Mouse (Mus musculus): ENCODE results near the gene 1810062G17Rik. TPM values are rescaled to one million over a fixed set of nuclear protein-coding genes. Genes with fewer than 3 reads are reported as not detected.

1810062G17Rik gene
- polyA plus RNA-seq, 1 experiment: 0.46 TPM

DNA sequence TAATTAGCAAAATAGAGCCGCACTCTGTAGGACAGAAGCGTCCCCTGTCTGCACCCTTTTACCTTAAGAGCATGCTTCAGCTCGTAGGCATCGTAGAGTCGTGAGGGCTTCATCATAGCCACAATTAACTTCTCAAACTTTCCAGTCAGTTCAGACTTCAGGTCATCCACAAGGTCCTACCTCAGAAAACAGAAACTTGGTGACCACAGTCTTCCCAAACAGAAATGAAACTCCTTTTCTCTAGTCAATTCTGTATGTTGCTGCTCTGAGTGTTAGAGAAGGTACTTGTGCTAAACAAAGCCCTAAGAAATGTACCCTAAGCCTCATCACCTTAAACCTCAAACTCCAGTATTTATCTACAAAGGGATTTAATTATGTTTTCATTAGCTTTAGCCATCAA, 13.9 kb upstream of the 1810062G17Rik start:
- H3K36me3 ChIP-seq (ENCODE audit: control insufficient read depth, insufficient read depth): peaks cover 78% of the 10 kb centered on the region
- H3K79me2 ChIP-seq (ENCODE audit: control insufficient read depth, insufficient read depth): peaks cover 28% of the 10 kb centered on the region
- no peak overlapping the region for H3K4me3 ChIP-seq
- H3K4me2 ChIP-seq (ENCODE audit: low read depth): no peak overlapping the region
- no peaks in the 10 kb centered on the region for H3K27me3 ChIP-seq (ENCODE audit: control insufficient read depth, insufficient read depth, insufficient read length)
- TF ChIP-seq TCF3 (IDR thresholded peaks at IDR 0.05; ENCODE audit: insufficient read length, low read depth) (no peak), USF1 (IDR thresholded peaks at IDR 0.05; ENCODE audit: low read depth) (no peak), POLR2A (IDR thresholded peaks at IDR 0.05; ENCODE audit: insufficient read length, low read depth) (no peak), MAX (IDR thresholded peaks at IDR 0.05; ENCODE audit: low read depth) (no peak), POLR2AphosphoS2 (IDR thresholded peaks at IDR 0.05; ENCODE audit: insufficient read length, low read depth) (no peak), REST (IDR thresholded peaks at IDR 0.05; ENCODE audit: insufficient read depth, insufficient read length) (no peak), SRF (IDR thresholded peaks at IDR 0.05; ENCODE audit: control insufficient read depth, insufficient read length, low read depth) (no peak), E2F4 (IDR thresholded peaks at IDR 0.05; ENCODE audit: insufficient read depth) (no peak), MYOD1 (IDR thresholded peaks at IDR 0.05; ENCODE audit: control insufficient read depth in 1 of 3, insufficient read length in 2 of 3, low read depth in 2 of 3) (no peak), CEBPB (IDR thresholded peaks at IDR 0.05; ENCODE audit: insufficient read depth, poor library complexity, severe bottlenecking) (no peak), TCF12 (IDR thresholded peaks at IDR 0.05; ENCODE audit: insufficient read depth, poor library complexity, severe bottlenecking) (no peak), MYOG (IDR thresholded peaks at IDR 0.05; ENCODE audit: control insufficient read depth in 1 of 3, insufficient read depth in 1 of 3, insufficient read length in 2 of 3, low read depth in 2 of 3) (no peak)
- no peak overlapping the region for H3ac ChIP-seq (ENCODE audit: control insufficient read depth, insufficient read length)

DNA sequence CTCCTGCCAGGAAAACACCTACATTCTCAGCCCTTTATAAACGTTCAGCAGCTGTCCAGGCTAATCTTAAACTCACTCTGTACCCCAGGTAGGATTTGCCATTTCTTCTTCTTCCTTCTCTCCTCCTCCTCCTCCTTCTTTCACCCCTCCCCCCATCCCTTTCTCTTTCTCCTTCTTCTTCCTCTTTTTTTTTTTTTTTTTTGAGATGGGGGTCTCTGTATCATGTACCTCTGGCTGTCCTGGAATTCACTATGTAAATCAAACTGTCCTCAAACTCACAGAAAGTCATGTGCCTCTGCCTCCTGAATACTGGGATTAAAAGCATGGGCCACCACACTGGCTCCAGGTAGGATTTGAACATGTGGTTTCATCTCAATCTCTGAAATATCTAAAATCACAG, 13.4 kb upstream of the 1810062G17Rik start:
- Histone ChIP-seq H3K27me3 (ENCODE audit: control insufficient read depth, insufficient read depth, insufficient read length) (no peaks in the 10 kb centered on the region), H3K36me3 (ENCODE audit: control insufficient read depth, insufficient read depth) (peaks cover 73% of the 10 kb centered on the region), H3K79me2 (ENCODE audit: control insufficient read depth, insufficient read depth) (peaks cover 33% of the 10 kb centered on the region), H3K4me3 (no peak overlapping the region), H3ac (ENCODE audit: control insufficient read depth, insufficient read length) (no peak overlapping the region), H3K4me2 (ENCODE audit: low read depth) (no peak overlapping the region)
- no peak for TF ChIP-seq TCF12 (IDR thresholded peaks at IDR 0.05; ENCODE audit: insufficient read depth, poor library complexity, severe bottlenecking)

DNA sequence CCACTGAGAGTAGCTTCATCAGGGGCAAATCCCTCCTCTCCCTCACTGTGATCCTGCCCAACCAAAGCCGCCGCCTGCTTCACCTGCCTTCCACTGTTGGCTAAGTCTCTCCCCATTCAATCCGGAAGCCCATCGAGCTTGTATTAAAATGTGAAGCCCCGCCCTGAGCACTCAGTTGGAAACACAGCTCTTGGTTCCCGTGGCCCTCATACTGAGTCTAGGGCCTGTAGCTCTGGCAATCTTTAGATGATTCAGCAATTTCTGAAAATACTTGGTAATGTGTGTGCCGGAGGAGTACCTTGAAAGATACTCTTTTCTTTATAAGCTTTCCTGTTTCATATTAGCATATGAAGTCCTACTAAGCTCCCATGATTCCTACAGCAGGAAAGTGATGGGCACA, 10.2 kb upstream of the 1810062G17Rik start:
- Histone ChIP-seq H3K79me2 (ENCODE audit: control insufficient read depth, insufficient read depth) (peaks cover 41% of the 10 kb centered on the region), H3K4me2 (ENCODE audit: low read depth) (no peak overlapping the region), H3K27me3 (ENCODE audit: control insufficient read depth, insufficient read depth, insufficient read length) (no peaks in the 10 kb centered on the region), H3K4me3 (no peak overlapping the region), H3K36me3 (ENCODE audit: control insufficient read depth, insufficient read depth) (peaks cover 41% of the 10 kb centered on the region), H3ac (ENCODE audit: control insufficient read depth, insufficient read length) (no peak overlapping the region)
- TF ChIP-seq TCF3 (IDR thresholded peaks at IDR 0.05; ENCODE audit: insufficient read length, low read depth): no peak
- TF ChIP-seq MAX (IDR thresholded peaks at IDR 0.05; ENCODE audit: low read depth): no peak
- no peak for TF ChIP-seq CEBPB (IDR thresholded peaks at IDR 0.05; ENCODE audit: insufficient read depth, poor library complexity, severe bottlenecking)
- no peak for TF ChIP-seq TCF12 (IDR thresholded peaks at IDR 0.05; ENCODE audit: insufficient read depth, poor library complexity, severe bottlenecking)
- TF ChIP-seq MYOG (IDR thresholded peaks at IDR 0.05; ENCODE audit: control insufficient read depth in 1 of 3, insufficient read depth in 1 of 3, insufficient read length in 2 of 3, low read depth in 2 of 3): no peak

DNA sequence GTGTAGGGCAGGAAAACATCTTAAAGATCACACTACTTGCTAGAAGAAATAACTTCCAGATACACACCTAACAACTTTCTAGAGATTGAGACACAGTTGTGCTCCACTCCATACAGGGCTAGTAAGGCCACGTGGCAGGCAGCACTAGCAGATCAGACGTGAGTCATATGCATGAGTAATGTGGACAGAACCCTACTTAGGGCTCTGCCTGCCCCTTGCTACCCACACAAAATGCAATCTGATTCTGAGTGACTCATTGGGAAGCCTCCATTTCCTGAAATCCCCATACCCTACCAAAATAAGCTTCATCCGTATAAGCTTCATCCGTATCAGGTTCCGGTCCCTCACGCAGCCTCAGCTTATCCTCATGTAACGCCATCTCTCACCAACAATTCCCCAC, 8.1 kb upstream of the 1810062G17Rik start:
- Histone ChIP-seq H3K27me3 (ENCODE audit: control insufficient read depth, insufficient read depth, insufficient read length) (no peaks in the 10 kb centered on the region), H3K79me2 (ENCODE audit: control insufficient read depth, insufficient read depth) (peaks cover 62% of the 10 kb centered on the region), H3ac (ENCODE audit: control insufficient read depth, insufficient read length) (no peak overlapping the region), H3K36me3 (ENCODE audit: control insufficient read depth, insufficient read depth) (peaks cover 23% of the 10 kb centered on the region), H3K4me2 (ENCODE audit: low read depth) (peak overlapping the region; percentile 82), H3K4me3 (no peak overlapping the region)
- no peak for TF ChIP-seq MYOG (IDR thresholded peaks at IDR 0.05; ENCODE audit: control insufficient read depth in 1 of 3, insufficient read depth in 1 of 3, insufficient read length in 2 of 3, low read depth in 2 of 3)
- no peak for TF ChIP-seq REST (IDR thresholded peaks at IDR 0.05; ENCODE audit: insufficient read depth, insufficient read length)
- peak; percentile 78 for TF ChIP-seq SRF (IDR thresholded peaks at IDR 0.05; ENCODE audit: control insufficient read depth, insufficient read length, low read depth)
- no peak for TF ChIP-seq TCF12 (IDR thresholded peaks at IDR 0.05; ENCODE audit: insufficient read depth, poor library complexity, severe bottlenecking)
- no peak for TF ChIP-seq POLR2AphosphoS2 (IDR thresholded peaks at IDR 0.05; ENCODE audit: insufficient read length, low read depth)
- TF ChIP-seq MAX (IDR thresholded peaks at IDR 0.05; ENCODE audit: low read depth): peak; percentile 95
- no peak for TF ChIP-seq E2F4 (IDR thresholded peaks at IDR 0.05; ENCODE audit: insufficient read depth)
- peak; percentile 18 for TF ChIP-seq POLR2A (IDR thresholded peaks at IDR 0.05; ENCODE audit: insufficient read length, low read depth)
- peak; percentile 95 for TF ChIP-seq USF1 (IDR thresholded peaks at IDR 0.05; ENCODE audit: low read depth)
- no peak for TF ChIP-seq TCF3 (IDR thresholded peaks at IDR 0.05; ENCODE audit: insufficient read length, low read depth)
- peak; percentile 60; the same call in 1 of the 2 replicates for TF ChIP-seq CEBPB (IDR thresholded peaks at IDR 0.05; ENCODE audit: insufficient read depth, poor library complexity, severe bottlenecking)
- TF ChIP-seq MYOD1 (IDR thresholded peaks at IDR 0.05; ENCODE audit: control insufficient read depth in 1 of 3, insufficient read length in 2 of 3, low read depth in 2 of 3): peak in 1 of 3 experiments; percentile 30

DNA sequence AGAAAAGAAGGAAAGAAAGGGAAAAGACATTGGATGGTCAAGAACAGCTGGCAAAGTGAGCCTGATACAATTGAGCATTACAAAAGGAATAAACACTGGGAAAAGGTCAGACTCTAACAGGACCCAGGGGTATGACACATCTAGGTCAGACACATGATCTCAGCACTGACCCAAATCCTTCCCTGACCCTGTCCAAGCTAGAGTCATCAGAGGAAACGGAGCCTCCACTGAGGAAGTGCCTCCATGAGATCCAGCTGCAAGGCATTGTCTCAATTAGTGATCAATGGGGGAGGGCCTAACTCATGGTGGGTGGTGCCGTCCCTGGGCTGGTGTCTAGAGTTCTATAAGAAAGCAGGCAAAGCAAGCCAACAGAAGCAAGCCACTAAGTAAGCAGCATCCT, 6.9 kb upstream of the 1810062G17Rik start:
- no peak overlapping the region for H3K4me3 ChIP-seq
- peaks cover 74% of the 10 kb centered on the region for H3K79me2 ChIP-seq (ENCODE audit: control insufficient read depth, insufficient read depth)
- H3K27me3 ChIP-seq (ENCODE audit: control insufficient read depth, insufficient read depth, insufficient read length): no peaks in the 10 kb centered on the region
- TF ChIP-seq MYOD1 (IDR thresholded peaks at IDR 0.05; ENCODE audit: control insufficient read depth in 1 of 3, insufficient read length in 2 of 3, low read depth in 2 of 3) (peak in 2 of 3 experiments; percentile 8 to 23), MAX (IDR thresholded peaks at IDR 0.05; ENCODE audit: low read depth) (no peak), E2F4 (IDR thresholded peaks at IDR 0.05; ENCODE audit: insufficient read depth) (no peak)
- H3K36me3 ChIP-seq (ENCODE audit: control insufficient read depth, insufficient read depth): peaks cover 12% of the 10 kb centered on the region
- peak overlapping the region; percentile 55 for H3K4me2 ChIP-seq (ENCODE audit: low read depth)
- no peak overlapping the region for H3ac ChIP-seq (ENCODE audit: control insufficient read depth, insufficient read length)

Data from myocyte (in vitro differentiated cells).